Mouse (Mus musculus): ENCODE data around the gene Ahdc1. TPM values are rescaled to one million over a fixed set of nuclear protein-coding genes. Genes with fewer than 3 reads are reported as not detected.

Ahdc1 gene
- 5.5 and 7.5 TPM in 2 replicates for polyA plus RNA-seq (2014; fragmentation: Nextera tagmentation; extraction: Ambion mirVana)

- WGBS: under 1% methylated on average over 66 of the region's 66 CpGs
- Histone ChIP-seq H3K4me3 (ENCODE audit: low read depth, low read length) (peak within 1 kb of the TSS; percentile 93), H3K4me1 (replicated peaks; ENCODE audit: control insufficient read depth, insufficient read depth, low read length) (peaks cover 25% of the 10 kb centered on the region), H3K9ac (ENCODE audit: low read length) (peak within 1 kb of the TSS; percentile 93), H3K4me2 (ENCODE audit: low read depth, low read length, severe bottlenecking) (peak within 1 kb of the TSS; percentile 70), H3K9me3 (ENCODE audit: control insufficient read depth, low read length) (no peaks in the 10 kb centered on the region), H3K27ac (ENCODE audit: low read depth, low read length) (peak within 1 kb of the TSS; percentile 88), H3K36me3 (ENCODE audit: control insufficient read depth, insufficient read depth, low read length) (no peaks in the 10 kb centered on the region), H3K27me3 (ENCODE audit: control insufficient read depth, insufficient read depth, low read length) (peaks cover 19% of the 10 kb centered on the region)
- DNase-seq (ENCODE audit: low spot score) (peak; percentile 98), ATAC-seq (replicated peaks; ENCODE audit: low FRiP score) (peak; percentile 85)
Measured at GRCm38 (mm10) chr4:133011028-133011820, at the start of gene Ahdc1. Ahdc1 (plus strand) TSS chr4:133011260.

DNA sequence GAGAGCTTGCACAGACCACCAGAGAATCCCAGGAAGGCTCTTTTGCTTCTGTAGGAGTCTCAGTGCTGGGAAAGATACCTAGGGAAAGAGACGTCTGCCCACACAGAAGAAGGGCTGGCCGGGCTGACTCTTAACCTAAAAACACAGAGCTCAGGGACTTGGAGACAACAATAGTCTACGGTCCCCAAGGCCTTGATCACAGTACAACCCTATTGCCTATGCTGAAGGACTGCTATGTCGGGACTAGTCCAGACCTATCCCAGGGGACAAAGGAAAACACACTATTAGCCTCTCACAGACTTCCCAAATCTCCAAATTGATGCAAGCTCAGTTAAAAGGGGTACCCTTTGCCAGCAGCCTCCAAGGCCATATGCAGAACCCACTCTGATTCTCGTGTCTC lies 49.2 kb upstream of the Ahdc1 start:
- WGBS: 88% methylated on average over 5 of the region's 5 CpGs
- no peak for DNase-seq (ENCODE audit: low spot score)
- no peaks in the 10 kb centered on the region for H3K27me3 ChIP-seq (ENCODE audit: control insufficient read depth, insufficient read depth, low read length)
- no peaks in the 10 kb centered on the region for H3K9me3 ChIP-seq (ENCODE audit: control insufficient read depth, low read length)
- no peak overlapping the region for H3K27ac ChIP-seq (ENCODE audit: low read depth, low read length)
- no peak for ATAC-seq (replicated peaks; ENCODE audit: low FRiP score)
- no peak overlapping the region for H3K4me2 ChIP-seq (ENCODE audit: low read depth, low read length, severe bottlenecking)
- H3K4me1 ChIP-seq (replicated peaks; ENCODE audit: control insufficient read depth, insufficient read depth, low read length): peaks cover 15% of the 10 kb centered on the region
- no peaks in the 10 kb centered on the region for H3K36me3 ChIP-seq (ENCODE audit: control insufficient read depth, insufficient read depth, low read length)
- H3K9ac ChIP-seq (ENCODE audit: low read length): no peak overlapping the region
- H3K4me3 ChIP-seq (ENCODE audit: low read depth, low read length): no peak overlapping the region

DNA sequence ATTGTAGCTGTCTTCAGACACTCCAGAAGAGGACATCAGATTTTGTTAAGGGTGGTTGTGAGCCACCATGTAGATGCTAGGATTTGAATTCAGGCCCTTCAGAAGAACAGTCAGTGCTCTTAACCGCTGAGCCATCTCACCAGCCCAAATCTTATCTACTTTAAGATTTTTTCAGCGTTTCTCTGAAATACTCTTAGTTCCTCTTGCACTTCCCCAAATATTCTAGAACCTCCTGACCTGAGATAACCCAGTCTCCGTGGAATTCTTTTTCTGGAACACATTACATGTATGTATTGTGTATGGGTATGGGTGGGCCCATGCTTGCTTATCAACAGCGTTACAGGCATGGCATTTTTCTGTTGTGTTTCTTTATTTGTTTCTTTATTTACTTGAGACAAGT lies 48.4 kb upstream of the Ahdc1 start:
- no peak overlapping the region for H3K9ac ChIP-seq (ENCODE audit: low read length)
- WGBS: 89% methylated on average over 4 of the region's 4 CpGs
- H3K4me3 ChIP-seq (ENCODE audit: low read depth, low read length): no peak overlapping the region
- peaks cover 15% of the 10 kb centered on the region for H3K4me1 ChIP-seq (replicated peaks; ENCODE audit: control insufficient read depth, insufficient read depth, low read length)
- ATAC-seq (replicated peaks; ENCODE audit: low FRiP score): no peak
- H3K9me3 ChIP-seq (ENCODE audit: control insufficient read depth, low read length): no peaks in the 10 kb centered on the region
- H3K27me3 ChIP-seq (ENCODE audit: control insufficient read depth, insufficient read depth, low read length): no peaks in the 10 kb centered on the region
- H3K4me2 ChIP-seq (ENCODE audit: low read depth, low read length, severe bottlenecking): no peak overlapping the region
- H3K27ac ChIP-seq (ENCODE audit: low read depth, low read length): no peak overlapping the region
- DNase-seq (ENCODE audit: low spot score): no peak
- no peaks in the 10 kb centered on the region for H3K36me3 ChIP-seq (ENCODE audit: control insufficient read depth, insufficient read depth, low read length)

- Histone ChIP-seq H3K9ac (ENCODE audit: low read length) (no peak overlapping the region), H3K27me3 (ENCODE audit: control insufficient read depth, insufficient read depth, low read length) (no peaks in the 10 kb centered on the region), H3K4me3 (ENCODE audit: low read depth, low read length) (no peak overlapping the region), H3K4me1 (replicated peaks; ENCODE audit: control insufficient read depth, insufficient read depth, low read length) (peaks cover 15% of the 10 kb centered on the region), H3K9me3 (ENCODE audit: control insufficient read depth, low read length) (no peaks in the 10 kb centered on the region), H3K4me2 (ENCODE audit: low read depth, low read length, severe bottlenecking) (no peak overlapping the region), H3K36me3 (ENCODE audit: control insufficient read depth, insufficient read depth, low read length) (no peaks in the 10 kb centered on the region), H3K27ac (ENCODE audit: low read depth, low read length) (no peak overlapping the region)
- ATAC-seq (replicated peaks; ENCODE audit: low FRiP score) (no peak), DNase-seq (ENCODE audit: low spot score) (no peak)
- 40% methylated on average over 2 of the region's 2 CpGs for WGBS
Measured at GRCm38 (mm10) chr4:132963436-132963835, 47.6 kb upstream of the Ahdc1 start.

DNA sequence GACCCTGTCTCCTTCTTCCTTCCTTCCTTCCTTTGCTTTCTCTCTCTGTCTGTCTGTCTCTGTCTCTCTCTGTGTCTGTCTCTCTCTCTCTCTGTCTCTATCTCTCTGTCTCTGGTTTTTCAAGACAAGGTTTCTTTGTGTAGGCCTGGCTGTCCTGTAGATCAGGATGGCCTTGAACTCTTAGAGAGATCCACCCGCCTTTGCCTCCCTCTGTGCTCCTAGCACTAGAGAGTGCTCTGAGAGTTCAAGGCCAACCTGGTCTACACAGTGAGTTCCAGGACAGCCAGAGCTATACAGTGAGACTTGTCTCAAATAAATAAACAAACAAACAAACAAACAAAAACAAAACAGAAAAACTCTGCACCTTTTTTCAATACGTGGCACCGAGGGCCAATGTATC lies 47.0 kb upstream of the Ahdc1 start:
- WGBS: 28% methylated on average over 3 of the region's 3 CpGs
- Histone ChIP-seq H3K4me3 (ENCODE audit: low read depth, low read length) (no peak overlapping the region), H3K27ac (ENCODE audit: low read depth, low read length) (no peak overlapping the region), H3K27me3 (ENCODE audit: control insufficient read depth, insufficient read depth, low read length) (no peaks in the 10 kb centered on the region), H3K4me2 (ENCODE audit: low read depth, low read length, severe bottlenecking) (no peak overlapping the region), H3K36me3 (ENCODE audit: control insufficient read depth, insufficient read depth, low read length) (no peaks in the 10 kb centered on the region), H3K9ac (ENCODE audit: low read length) (no peak overlapping the region), H3K9me3 (ENCODE audit: control insufficient read depth, low read length) (no peaks in the 10 kb centered on the region), H3K4me1 (replicated peaks; ENCODE audit: control insufficient read depth, insufficient read depth, low read length) (peaks cover 10% of the 10 kb centered on the region)
- ATAC-seq (replicated peaks; ENCODE audit: low FRiP score) (no peak), DNase-seq (ENCODE audit: low spot score) (no peak)

DNA sequence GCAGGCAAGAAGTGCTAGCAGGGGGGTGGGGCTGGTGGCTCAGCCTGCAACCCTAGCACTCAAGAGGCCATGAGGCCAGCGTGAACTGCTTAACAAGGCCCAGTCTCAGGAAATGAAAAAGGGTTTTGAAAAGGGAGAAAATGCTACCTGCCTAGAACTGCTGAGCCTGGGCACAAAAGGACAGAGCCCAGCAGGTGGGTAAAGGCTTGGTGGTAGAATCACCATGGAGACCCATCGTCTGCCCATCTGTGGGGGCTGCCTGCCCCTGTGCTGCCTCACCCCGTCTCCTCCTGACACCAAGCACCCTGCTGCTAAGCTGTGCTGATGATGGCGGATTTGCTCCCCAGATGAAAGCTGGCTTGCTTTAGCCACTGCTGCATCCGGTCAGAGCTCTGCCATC lies 46.6 kb upstream of the Ahdc1 start:
- H3K4me3 ChIP-seq (ENCODE audit: low read depth, low read length): no peak overlapping the region
- no peaks in the 10 kb centered on the region for H3K36me3 ChIP-seq (ENCODE audit: control insufficient read depth, insufficient read depth, low read length)
- DNase-seq (ENCODE audit: low spot score) (no peak), ATAC-seq (replicated peaks; ENCODE audit: low FRiP score) (no peak; the same call in 1 of the 2 replicates)
- H3K27me3 ChIP-seq (ENCODE audit: control insufficient read depth, insufficient read depth, low read length): no peaks in the 10 kb centered on the region
- 0 out of 2 replicates have a peak overlapping the region, but pooled peaks have one; percentile 19 for H3K27ac ChIP-seq (ENCODE audit: low read depth, low read length)
- H3K4me1 ChIP-seq (replicated peaks; ENCODE audit: control insufficient read depth, insufficient read depth, low read length): peaks cover 6% of the 10 kb centered on the region
- no peaks in the 10 kb centered on the region for H3K9me3 ChIP-seq (ENCODE audit: control insufficient read depth, low read length)
- 16% methylated on average over 5 of the region's 5 CpGs for WGBS
- no peak overlapping the region for H3K9ac ChIP-seq (ENCODE audit: low read length)
- no peak overlapping the region for H3K4me2 ChIP-seq (ENCODE audit: low read depth, low read length, severe bottlenecking)

- 47% methylated on average over 6 of the region's 6 CpGs for WGBS
- Histone ChIP-seq H3K9me3 (ENCODE audit: control insufficient read depth, low read length) (no peaks in the 10 kb centered on the region), H3K4me2 (ENCODE audit: low read depth, low read length, severe bottlenecking) (no peak overlapping the region), H3K27ac (ENCODE audit: low read depth, low read length) (no peak overlapping the region), H3K4me3 (ENCODE audit: low read depth, low read length) (no peak overlapping the region), H3K36me3 (ENCODE audit: control insufficient read depth, insufficient read depth, low read length) (no peaks in the 10 kb centered on the region), H3K27me3 (ENCODE audit: control insufficient read depth, insufficient read depth, low read length) (peaks cover 4% of the 10 kb centered on the region; the same call in 1 of the 2 replicates), H3K9ac (ENCODE audit: low read length) (no peak overlapping the region), H3K4me1 (replicated peaks; ENCODE audit: control insufficient read depth, insufficient read depth, low read length) (peaks cover 4% of the 10 kb centered on the region; the same call in 1 of the 2 replicates)
- ATAC-seq (replicated peaks; ENCODE audit: low FRiP score): no peak
- no peak for DNase-seq (ENCODE audit: low spot score)
Measured at GRCm38 (mm10) chr4:132968105-132968938, 42.7 kb upstream of the Ahdc1 start.

DNA sequence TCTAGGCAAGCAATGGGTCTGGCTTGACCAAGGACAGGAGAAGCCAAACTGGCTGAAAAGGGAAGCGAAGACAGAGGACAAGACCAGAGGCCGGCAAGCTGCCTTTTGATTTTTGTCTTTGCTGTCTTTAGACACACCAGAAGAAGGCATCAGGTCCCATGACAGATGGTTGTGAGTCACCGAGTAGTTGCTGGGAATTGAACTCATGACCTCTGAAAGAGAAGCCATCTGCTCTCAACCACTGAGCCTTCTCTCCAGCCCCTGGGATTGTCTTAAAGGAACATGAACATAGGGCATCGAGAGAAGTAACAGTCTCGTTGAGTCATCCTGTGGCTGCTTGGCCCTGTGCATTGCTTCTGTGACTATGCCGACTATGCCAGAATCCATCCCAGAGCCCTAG lies 39.5 kb upstream of the Ahdc1 start:
- DNase-seq (ENCODE audit: low spot score): no peak
- H3K9ac ChIP-seq (ENCODE audit: low read length): no peak overlapping the region
- H3K4me1 ChIP-seq (replicated peaks; ENCODE audit: control insufficient read depth, insufficient read depth, low read length): peaks cover 11% of the 10 kb centered on the region; the same call in 1 of the 2 replicates
- peaks cover 27% of the 10 kb centered on the region for H3K27me3 ChIP-seq (ENCODE audit: control insufficient read depth, insufficient read depth, low read length)
- 83% methylated on average over 6 of the region's 6 CpGs for WGBS
- H3K4me3 ChIP-seq (ENCODE audit: low read depth, low read length): no peak overlapping the region
- no peak overlapping the region for H3K4me2 ChIP-seq (ENCODE audit: low read depth, low read length, severe bottlenecking)
- H3K36me3 ChIP-seq (ENCODE audit: control insufficient read depth, insufficient read depth, low read length): no peaks in the 10 kb centered on the region
- no peak for ATAC-seq (replicated peaks; ENCODE audit: low FRiP score)
- H3K9me3 ChIP-seq (ENCODE audit: control insufficient read depth, low read length): no peaks in the 10 kb centered on the region
- H3K27ac ChIP-seq (ENCODE audit: low read depth, low read length): no peak overlapping the region

Data from forebrain, embryonic 11.5 days (tissue).